Mouse (Mus musculus): ENCODE measurements at regions not wholly inside any gene's neighbourhood (a gene's known extent, or its start where the extent isn't known, plus 50 kb on each side); places are given as distances from the start of the nearest gene placed in this dataset.

DNA sequence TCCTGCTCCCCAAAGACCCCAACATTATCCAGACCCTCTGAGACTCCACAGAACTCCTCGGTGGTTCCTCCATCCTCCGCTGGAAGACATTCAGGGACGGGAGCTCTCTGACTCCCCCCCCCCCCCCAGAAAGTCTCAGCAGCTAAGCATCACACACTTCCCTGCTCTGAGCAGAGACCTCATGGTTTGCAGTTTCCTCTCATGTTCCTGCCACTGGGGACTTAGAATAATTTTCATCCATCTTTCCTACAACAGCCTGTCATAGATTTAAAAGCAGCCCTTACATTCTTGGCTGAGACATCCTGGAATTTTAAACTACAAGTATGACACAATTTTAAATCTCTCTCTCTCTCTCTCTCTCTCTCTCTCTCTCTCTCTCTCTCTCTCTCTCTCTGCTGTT is 69.2 kb downstream of the Gpr65 start:
- no peak for ATAC-seq (ENCODE audit: insufficient read depth)
- no peak overlapping the region for H3K4me3 ChIP-seq (replicated peaks)
- 57% methylated on average over 3 of the region's 3 CpGs for WGBS (ENCODE audit: insufficient replicate concordance)

DNA sequence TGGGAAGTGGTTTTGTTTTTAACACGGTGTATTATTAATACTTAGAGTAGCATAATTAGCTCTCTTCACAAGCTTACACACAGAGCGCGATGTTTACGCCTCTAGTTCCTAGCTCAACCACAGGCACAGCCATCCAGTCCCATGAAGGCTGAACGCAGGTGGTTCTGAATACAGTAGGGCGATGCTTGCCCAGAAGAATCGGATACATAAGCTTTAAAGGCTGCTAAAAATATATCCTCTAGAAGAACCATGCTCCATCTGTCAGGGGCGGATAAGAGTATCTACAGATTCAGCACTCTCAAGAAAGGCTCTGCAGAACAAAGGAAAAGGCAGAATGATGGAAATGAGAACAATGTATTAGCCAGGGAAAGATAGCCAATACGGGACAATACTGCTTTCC is 71.1 kb downstream of the Gpr65 start:
- Histone ChIP-seq H3K9me3 (replicated peaks) (no peaks in the 10 kb centered on the region), H3K9ac (no peak overlapping the region), H3K4me3 (replicated peaks) (no peak overlapping the region), H3K4me2 (no peak overlapping the region), H3K27ac (replicated peaks) (no peak overlapping the region), H3K36me3 (replicated peaks) (no peaks in the 10 kb centered on the region), H3K27me3 (no peaks in the 10 kb centered on the region), H3K4me1 (replicated peaks) (no peaks in the 10 kb centered on the region)
- ATAC-seq (ENCODE audit: insufficient read depth), result no peak
- 63% methylated on average over 9 of the region's 9 CpGs for WGBS (ENCODE audit: insufficient replicate concordance)

More for the DNA sequence above, 69.2 kb downstream of the Gpr65 start:
- Histone ChIP-seq H3K9ac (no peak overlapping the region), H3K4me2 (no peak overlapping the region), H3K9me3 (replicated peaks) (no peaks in the 10 kb centered on the region), H3K27ac (replicated peaks) (no peak overlapping the region), H3K27me3 (no peaks in the 10 kb centered on the region), H3K36me3 (replicated peaks) (no peaks in the 10 kb centered on the region), H3K4me1 (replicated peaks) (no peaks in the 10 kb centered on the region)

DNA sequence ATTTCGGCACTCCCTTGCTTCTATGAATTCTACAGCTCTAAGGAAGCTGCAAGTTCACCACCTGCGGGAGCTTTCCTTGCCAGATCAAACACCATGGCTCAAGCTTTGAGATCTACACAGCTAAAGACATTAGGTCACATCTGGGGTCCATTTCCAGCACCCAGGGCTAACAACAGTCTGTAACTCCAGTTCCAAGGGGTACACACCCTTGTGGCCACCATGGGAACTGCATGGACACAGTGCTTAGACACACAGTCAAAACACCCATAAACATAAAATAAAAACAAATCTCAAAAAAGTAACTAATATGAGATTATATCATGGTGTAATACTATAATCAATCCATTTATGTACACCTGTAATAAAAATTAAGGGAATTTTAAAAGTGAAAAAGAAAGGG is 73.7 kb downstream of the Gpr65 start:
- 68% methylated on average over 2 of the region's 2 CpGs for WGBS (ENCODE audit: insufficient replicate concordance)

DNA sequence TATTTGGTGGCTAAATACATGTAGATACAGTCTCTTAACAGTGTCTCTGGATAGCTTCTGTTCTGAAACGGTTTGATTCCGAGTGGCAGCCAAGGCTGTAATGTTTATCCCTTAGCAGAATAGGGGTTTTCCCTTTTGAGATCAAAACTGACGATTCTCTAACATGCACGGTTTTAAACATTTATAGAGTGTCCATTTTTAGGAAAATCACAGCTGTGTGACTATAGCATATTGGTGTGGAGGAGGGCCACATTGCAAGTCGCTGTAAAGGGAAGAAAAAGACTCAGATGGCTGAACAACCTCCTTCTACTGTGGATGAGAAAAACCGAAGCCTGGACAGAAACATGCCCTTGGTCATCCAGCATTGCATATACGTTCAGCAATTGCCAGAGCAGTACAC is 75.2 kb downstream of the Gpr65 start:
- no peaks in the 10 kb centered on the region for H3K27me3 ChIP-seq
- H3K4me2 ChIP-seq, result no peak overlapping the region
- H3K9ac ChIP-seq, result no peak overlapping the region
- no peaks in the 10 kb centered on the region for H3K36me3 ChIP-seq (replicated peaks)
- H3K4me3 ChIP-seq (replicated peaks), result no peak overlapping the region
- no peak overlapping the region for H3K27ac ChIP-seq (replicated peaks)
- WGBS (ENCODE audit: insufficient replicate concordance), result 62% methylated on average over 7 of the region's 7 CpGs
- H3K9me3 ChIP-seq (replicated peaks), result no peaks in the 10 kb centered on the region
- ATAC-seq (ENCODE audit: insufficient read depth), result no peak
- H3K4me1 ChIP-seq (replicated peaks), result no peaks in the 10 kb centered on the region

More for the DNA sequence above, 73.7 kb downstream of the Gpr65 start:
- Histone ChIP-seq H3K4me2 (no peak overlapping the region), H3K27me3 (no peaks in the 10 kb centered on the region), H3K9me3 (replicated peaks) (no peaks in the 10 kb centered on the region), H3K9ac (no peak overlapping the region), H3K4me1 (replicated peaks) (no peaks in the 10 kb centered on the region), H3K36me3 (replicated peaks) (no peaks in the 10 kb centered on the region), H3K27ac (replicated peaks) (no peak overlapping the region), H3K4me3 (replicated peaks) (no peak overlapping the region)
- no peak for ATAC-seq (ENCODE audit: insufficient read depth)

DNA sequence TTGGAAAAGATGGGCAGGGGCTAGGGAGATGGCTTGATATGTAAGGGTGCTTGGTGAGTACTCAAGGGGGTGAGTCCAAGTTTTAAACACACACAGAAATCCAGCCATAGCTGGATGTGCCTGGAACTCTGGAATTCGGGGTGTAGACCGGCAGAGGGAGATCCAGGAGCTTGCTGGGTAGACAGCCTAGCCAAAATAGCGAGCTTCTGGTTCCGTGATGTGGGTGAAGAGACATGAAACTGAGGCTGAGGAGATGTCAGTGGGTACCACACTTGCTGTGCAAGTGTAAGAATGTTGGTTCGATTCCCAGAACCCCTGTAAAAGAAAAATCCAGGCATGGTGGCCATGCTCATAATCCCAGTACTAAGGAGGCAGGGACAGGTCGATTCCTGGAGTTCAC is 78.6 kb downstream of the Gpr65 start:
- no peak overlapping the region for H3K27ac ChIP-seq (replicated peaks)
- no peaks in the 10 kb centered on the region for H3K36me3 ChIP-seq (replicated peaks)
- ATAC-seq (ENCODE audit: insufficient read depth), result no peak
- no peaks in the 10 kb centered on the region for H3K9me3 ChIP-seq (replicated peaks)
- no peaks in the 10 kb centered on the region for H3K27me3 ChIP-seq
- no peak overlapping the region for H3K4me3 ChIP-seq (replicated peaks)
- H3K4me2 ChIP-seq, result no peak overlapping the region
- H3K9ac ChIP-seq, result no peak overlapping the region
- 69% methylated on average over 6 of the region's 6 CpGs for WGBS (ENCODE audit: insufficient replicate concordance)
- H3K4me1 ChIP-seq (replicated peaks), result no peaks in the 10 kb centered on the region

DNA sequence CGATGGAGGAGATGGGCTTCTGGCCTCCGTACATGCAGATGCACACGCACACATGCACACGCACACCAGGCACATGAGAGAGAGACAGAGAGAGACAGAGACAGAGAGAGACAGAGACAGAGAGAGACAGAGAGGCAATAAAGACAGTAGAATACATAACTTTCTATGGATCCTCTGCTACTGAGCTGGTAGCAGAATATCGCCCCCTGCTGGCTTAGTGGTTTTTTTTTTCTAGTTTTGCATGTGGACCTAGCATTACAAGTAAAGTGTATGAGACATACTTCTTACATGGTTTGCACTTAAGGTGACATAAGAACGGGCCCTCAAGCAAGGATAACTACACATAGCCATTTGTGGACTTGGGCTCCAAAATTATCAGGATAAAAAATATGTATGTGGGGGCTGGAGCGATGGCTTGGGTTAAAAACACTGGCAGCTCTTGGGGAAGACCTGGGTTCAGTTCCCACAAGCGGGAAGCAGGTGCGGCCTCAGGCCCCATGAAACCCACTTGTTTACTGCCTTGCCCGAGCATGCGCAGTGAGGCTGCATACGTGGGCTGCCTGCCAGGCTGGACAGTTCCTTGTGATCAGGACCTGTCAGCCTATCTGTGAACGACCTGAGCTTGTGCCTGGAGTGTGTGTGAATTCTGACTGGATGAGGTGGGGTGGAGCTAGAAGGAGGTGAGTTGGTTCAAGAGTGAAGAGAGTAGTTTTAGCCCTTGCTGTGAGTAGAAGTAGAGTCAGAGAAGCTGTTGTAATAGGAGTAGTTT is 79.3 kb downstream of the Gpr65 start:
- H3K27me3 ChIP-seq, result no peaks in the 10 kb centered on the region
- H3K4me2 ChIP-seq, result no peak overlapping the region
- WGBS (ENCODE audit: insufficient replicate concordance), result 57% methylated on average over 13 of the region's 13 CpGs
- no peak overlapping the region for H3K9ac ChIP-seq
- no peak for ATAC-seq (ENCODE audit: insufficient read depth)
- H3K36me3 ChIP-seq (replicated peaks), result no peaks in the 10 kb centered on the region
- no peak overlapping the region for H3K4me3 ChIP-seq (replicated peaks)
- no peak overlapping the region for H3K27ac ChIP-seq (replicated peaks)
- H3K4me1 ChIP-seq (replicated peaks), result no peaks in the 10 kb centered on the region
- H3K9me3 ChIP-seq (replicated peaks), result no peaks in the 10 kb centered on the region

DNA sequence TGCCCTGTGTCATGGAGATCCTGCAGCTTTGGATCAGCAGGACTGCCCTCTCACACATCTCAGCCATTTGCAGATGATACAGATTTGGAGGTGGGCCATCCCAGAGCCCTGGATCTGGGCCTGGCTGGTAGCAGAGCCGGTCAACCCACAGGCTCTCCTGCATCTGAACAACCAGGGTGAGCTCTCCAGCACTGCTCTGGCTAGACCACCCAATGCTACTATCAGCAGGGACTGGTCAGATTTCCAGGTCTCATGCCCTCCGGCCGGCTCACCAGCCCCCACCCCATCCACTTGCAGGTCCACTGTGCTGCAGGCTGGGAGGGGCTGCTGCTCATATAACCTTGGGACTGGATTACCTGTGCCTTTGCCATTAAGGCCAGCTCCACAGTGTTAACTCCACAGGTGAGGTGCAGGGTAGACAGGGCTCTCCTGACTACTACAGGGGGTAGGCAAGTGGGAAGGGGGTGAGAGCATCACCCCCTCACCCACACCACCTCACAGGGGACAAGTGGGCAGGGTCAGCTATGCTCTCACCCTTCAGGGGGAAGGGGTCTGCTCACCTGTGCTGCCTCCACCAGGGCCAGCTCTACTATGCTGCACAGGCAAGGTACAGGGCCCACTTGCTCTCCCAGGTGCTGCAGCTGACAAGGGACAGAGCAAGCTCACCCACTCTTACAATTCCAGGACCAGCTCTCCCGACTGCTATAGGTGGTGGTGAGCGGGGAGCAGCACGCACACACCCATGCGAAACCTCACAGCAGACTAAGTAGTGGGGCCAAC is 81.6 kb downstream of the Gpr65 start:
- 82% methylated on average over 7 of the region's 7 CpGs for WGBS (ENCODE audit: insufficient replicate concordance)
- Histone ChIP-seq H3K9ac (no peak overlapping the region), H3K4me1 (replicated peaks) (no peaks in the 10 kb centered on the region), H3K27ac (replicated peaks) (no peak overlapping the region), H3K4me2 (no peak overlapping the region), H3K36me3 (replicated peaks) (no peaks in the 10 kb centered on the region), H3K27me3 (no peaks in the 10 kb centered on the region), H3K4me3 (replicated peaks) (no peak overlapping the region), H3K9me3 (replicated peaks) (no peaks in the 10 kb centered on the region)
- ATAC-seq (ENCODE audit: insufficient read depth), result no peak

DNA sequence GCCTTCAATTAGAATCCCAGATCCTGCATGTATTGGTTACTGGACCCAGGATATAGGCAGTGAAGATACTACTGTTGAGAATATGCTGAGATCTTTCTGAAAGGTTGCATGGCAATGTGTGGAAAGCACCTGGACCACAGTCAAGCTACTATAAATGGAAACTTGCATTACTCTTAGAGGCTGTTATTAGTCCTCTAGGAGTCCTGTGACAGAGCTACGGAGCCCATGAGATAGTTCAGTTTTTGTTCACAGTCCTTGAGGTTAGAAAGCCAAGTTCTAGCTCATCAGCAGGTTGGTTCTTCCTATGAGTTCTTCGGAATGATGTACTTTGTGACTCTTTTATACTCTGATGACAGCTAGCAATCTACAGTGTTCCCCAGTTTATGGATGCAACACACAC is 84.0 kb downstream of the Gpr65 start:
- no peak overlapping the region for H3K4me2 ChIP-seq
- WGBS (ENCODE audit: insufficient replicate concordance), result 88% methylated on average over 2 of the region's 2 CpGs
- no peak overlapping the region for H3K9ac ChIP-seq
- no peak for ATAC-seq (ENCODE audit: insufficient read depth)
- H3K27me3 ChIP-seq, result no peaks in the 10 kb centered on the region
- H3K36me3 ChIP-seq (replicated peaks), result no peaks in the 10 kb centered on the region
- no peak overlapping the region for H3K27ac ChIP-seq (replicated peaks)
- H3K4me3 ChIP-seq (replicated peaks), result no peak overlapping the region
- H3K9me3 ChIP-seq (replicated peaks), result no peaks in the 10 kb centered on the region
- H3K4me1 ChIP-seq (replicated peaks), result no peaks in the 10 kb centered on the region

DNA sequence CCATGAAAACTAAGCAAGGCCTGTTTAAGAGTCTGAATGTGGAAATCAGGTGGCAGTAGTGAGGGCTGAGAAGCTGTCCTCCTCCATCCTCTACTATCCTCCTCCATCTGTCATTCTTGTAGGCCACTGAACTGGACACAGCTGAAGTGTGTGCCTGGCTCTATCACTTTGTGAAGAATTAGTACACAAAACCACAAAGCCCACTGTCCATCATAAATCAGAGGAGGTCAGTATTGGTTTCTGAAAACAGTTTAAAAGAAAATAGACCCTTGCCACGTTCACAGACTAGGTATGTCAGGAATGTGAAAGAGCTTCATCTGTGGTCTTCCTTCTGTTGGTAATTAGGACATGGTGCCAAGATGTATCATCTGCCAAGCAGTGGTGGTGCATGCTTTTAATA is 86.1 kb downstream of the Gpr65 start:
- no peak for ATAC-seq (ENCODE audit: insufficient read depth)
- WGBS (ENCODE audit: insufficient replicate concordance), result 33% methylated on average over 1 of the region's 1 CpGs
- Histone ChIP-seq H3K36me3 (replicated peaks) (no peaks in the 10 kb centered on the region), H3K27me3 (no peaks in the 10 kb centered on the region), H3K9ac (no peak overlapping the region), H3K9me3 (replicated peaks) (no peaks in the 10 kb centered on the region), H3K27ac (replicated peaks) (no peak overlapping the region), H3K4me2 (no peak overlapping the region), H3K4me3 (replicated peaks) (no peak overlapping the region), H3K4me1 (replicated peaks) (no peaks in the 10 kb centered on the region)

DNA sequence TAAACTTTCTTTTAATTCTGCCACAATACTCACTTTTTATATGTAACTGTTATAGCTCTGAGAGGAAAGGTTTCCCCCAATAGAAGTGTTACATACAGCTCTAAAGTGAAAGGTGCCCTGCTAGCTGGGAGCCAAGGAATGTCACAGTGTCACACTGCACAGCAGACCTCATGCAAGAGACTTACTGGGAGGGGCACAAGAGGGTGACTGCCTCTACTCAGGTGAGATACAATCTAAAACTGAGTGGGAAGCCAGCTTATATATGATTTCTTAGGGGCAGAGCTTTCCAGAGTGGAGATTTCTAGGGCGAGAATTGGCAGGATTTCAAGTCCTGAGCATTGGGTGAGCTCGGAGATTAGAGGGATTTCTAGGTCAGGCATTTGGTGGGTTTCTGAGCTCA is 99.1 kb downstream of the Gpr65 start:
- Histone ChIP-seq H3K36me3 (replicated peaks) (no peaks in the 10 kb centered on the region), H3K9ac (no peak overlapping the region), H3K4me2 (no peak overlapping the region), H3K9me3 (replicated peaks) (no peaks in the 10 kb centered on the region), H3K27ac (replicated peaks) (no peak overlapping the region), H3K27me3 (no peaks in the 10 kb centered on the region), H3K4me3 (replicated peaks) (no peak overlapping the region), H3K4me1 (replicated peaks) (no peaks in the 10 kb centered on the region)
- ATAC-seq (ENCODE audit: insufficient read depth), result no peak
- WGBS (ENCODE audit: insufficient replicate concordance), result 45% methylated on average over 2 of the region's 2 CpGs

DNA sequence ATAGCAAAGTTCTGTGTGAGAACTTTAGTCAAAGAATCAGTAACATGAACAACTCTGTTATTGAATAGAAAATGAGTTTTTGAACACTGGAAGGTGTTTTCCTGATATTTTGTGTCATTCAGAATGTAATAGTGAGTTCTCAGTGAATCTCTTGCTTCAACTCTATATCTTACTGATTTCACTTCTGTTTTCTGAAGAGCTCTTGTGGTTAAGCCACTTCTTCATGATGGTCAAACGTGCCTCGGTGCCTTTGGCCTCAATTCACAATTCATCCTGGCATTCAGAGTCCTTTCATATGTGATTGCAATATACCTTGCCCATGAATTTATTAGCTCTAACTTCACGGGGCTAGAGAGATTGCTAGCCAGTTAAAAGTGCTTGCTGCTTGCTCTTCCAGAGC is 102.3 kb downstream of the Gpr65 start:
- no peak for ATAC-seq (ENCODE audit: insufficient read depth)
- H3K36me3 ChIP-seq (replicated peaks), result no peaks in the 10 kb centered on the region
- no peak overlapping the region for H3K9ac ChIP-seq
- no peak overlapping the region for H3K4me2 ChIP-seq
- WGBS (ENCODE audit: insufficient replicate concordance), result 19% methylated on average over 3 of the region's 3 CpGs
- no peaks in the 10 kb centered on the region for H3K4me1 ChIP-seq (replicated peaks)
- H3K27ac ChIP-seq (replicated peaks), result no peak overlapping the region
- H3K9me3 ChIP-seq (replicated peaks), result no peaks in the 10 kb centered on the region
- H3K27me3 ChIP-seq, result no peaks in the 10 kb centered on the region
- no peak overlapping the region for H3K4me3 ChIP-seq (replicated peaks)

Measured in liver, embryonic 15.5 days (tissue).